Comparison of ENCODE assay signal across 7 mouse cellular contexts in the genomic region with DNA sequence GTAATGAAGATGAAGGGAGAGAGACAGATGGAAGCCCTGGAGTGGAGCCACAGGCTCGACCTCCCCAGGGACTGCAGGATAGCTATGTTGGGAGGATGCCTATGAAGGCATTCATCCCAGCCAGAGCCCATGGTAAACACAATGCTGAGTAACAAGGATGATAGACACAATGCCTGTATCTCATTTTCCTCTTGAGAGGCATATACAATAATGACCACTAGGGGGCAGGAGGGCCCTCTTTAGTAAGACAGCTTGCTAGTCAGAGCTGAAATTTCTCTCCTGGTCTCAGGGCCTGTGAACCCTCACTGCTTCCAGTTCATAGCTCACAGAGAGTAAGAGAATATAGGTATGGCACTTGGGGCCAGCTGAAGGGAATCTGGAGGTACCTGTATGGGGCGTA. TPM values are rescaled to one million over a fixed set of nuclear protein-coding genes. Genes with fewer than 3 reads are reported as not detected.
DNase-seq lines count a peak whose midpoint lies in the region; ATAC-seq lines count a peak whose summit lies in the region.

No protein-coding gene starts in this region.

- no peak overlapping the region for H3K27ac ChIP-seq in forebrain, embryonic 14.5 days (ENCODE audit: low read depth, low read length)
- no peak overlapping the region for H3K27ac ChIP-seq in lung, embryonic 15.5 days

- no peak overlapping the region for H3K4me2 ChIP-seq in forebrain, embryonic 14.5 days (ENCODE audit: low read length)
- H3K4me2 ChIP-seq in lung, embryonic 15.5 days: no peak overlapping the region

- no peaks in the 10 kb centered on the region for H3K36me3 ChIP-seq in forebrain, embryonic 14.5 days (ENCODE audit: control insufficient read depth, insufficient read depth, low read length)
- H3K36me3 ChIP-seq in lung, embryonic 15.5 days: no peaks in the 10 kb centered on the region

- ATAC-seq in forebrain, embryonic 14.5 days: peak; percentile 72
- 0 out of 2 replicates have a peak, but pooled peaks have one; percentile 11 for ATAC-seq in lung, embryonic 15.5 days (ENCODE audit: borderline replicate concordance, extremely low read depth, low FRiP score, low TSS enrichment)

- no peak overlapping the region for H3K9ac ChIP-seq in forebrain, embryonic 14.5 days (ENCODE audit: low read length)
- H3K9ac ChIP-seq in lung, embryonic 15.5 days: no peak overlapping the region

- no peaks in the 10 kb centered on the region for H3K27me3 ChIP-seq in forebrain, embryonic 14.5 days (replicated peaks; ENCODE audit: control insufficient read depth, insufficient read depth, low read length)
- no peaks in the 10 kb centered on the region for H3K27me3 ChIP-seq in lung, embryonic 15.5 days

- H3K9me3 ChIP-seq in forebrain, embryonic 14.5 days (replicated peaks; ENCODE audit: control insufficient read depth, low read length): no peaks in the 10 kb centered on the region
- no peaks in the 10 kb centered on the region for H3K9me3 ChIP-seq in lung, embryonic 15.5 days

- H3K4me1 ChIP-seq in forebrain, embryonic 14.5 days (ENCODE audit: control insufficient read depth, insufficient read depth, low read length): no peaks in the 10 kb centered on the region
- no peaks in the 10 kb centered on the region for H3K4me1 ChIP-seq in lung, embryonic 15.5 days

- DNase-seq in 3T3-L1 (ENCODE audit: low read depth, low spot score): peak; percentile 88
- DNase-seq in CD4-positive helper T cell, adult 2 months (ENCODE audit: low read depth, low spot score): peak; percentile 73
- DNase-seq in c-Kit-positive CD71-positive TER-119-positive erythroid progenitor cells, embryonic 14.5 days (ENCODE audit: low spot score): peak; percentile 58
- DNase-seq in forebrain, embryonic 14.5 days (ENCODE audit: low spot score): peak; percentile 90
- peak; percentile 55 to 78 for DNase-seq in kidney, postnatal 25 days
- peak; percentile 94 for DNase-seq in retina, embryonic 14.5 days (ENCODE audit: low spot score)

- whole genome bisulfite sequencing in forebrain, embryonic 14.5 days: 36% methylated on average over 2 of the region's 2 CpGs
- 34% methylated on average over 2 of the region's 2 CpGs for WGBS in lung, embryonic 15.5 days

- H3K4me3 ChIP-seq in forebrain, embryonic 14.5 days (ENCODE audit: low read depth, low read length): no peak overlapping the region
- H3K4me3 ChIP-seq in lung, embryonic 15.5 days: no peak overlapping the region

RNA-seq across cellular contexts. Expression of a gene that starts 41.0 kb away (rescaled TPM):
- polyA plus RNA-seq in forebrain, embryonic 14.5 days (2014; fragmentation: Nextera tagmentation; extraction: Ambion mirVana): 3.6 and 4.9 TPM in 2 replicates
- 2.1 and 2.5 TPM in 2 replicates for polyA plus RNA-seq in lung, embryonic 15.5 days (2015; fragmentation: Nextera tagmentation; extraction: Ambion mirVana)
